Mouse (Mus musculus) myocyte (in vitro differentiated cells): ENCODE measurements around the gene Kirrel3. TPM values are rescaled to one million over a fixed set of nuclear protein-coding genes. Genes with fewer than 3 reads are reported as not detected.

Source experiments
- H3K27me3 ChIP-seq: one replicate; pipeline ENCODE4 v1.6.1; 2011; ENCODE audit not compliant: control insufficient read depth, insufficient read depth, insufficient read length
- H3K36me3 ChIP-seq: one replicate; pipeline ENCODE4 v1.6.1; 2011; ENCODE audit not compliant: control insufficient read depth, insufficient read depth
- H3K4me2 ChIP-seq: one replicate; pipeline ENCODE4 v1.6.1; 2011; ENCODE audit warnings: low read depth, control low read depth
- H3K4me3 ChIP-seq: one replicate; pipeline ENCODE4 v1.5.1; 2011; ENCODE audit warnings: mild to moderate bottlenecking, control low read depth, moderate library complexity
- H3K79me2 ChIP-seq: one replicate; pipeline ENCODE4 v1.6.1; 2011; ENCODE audit not compliant: control insufficient read depth, insufficient read depth
- H3ac ChIP-seq: one replicate; pipeline ENCODE4 v1.6.1; 2011; ENCODE audit not compliant: control insufficient read depth, insufficient read length
- CEBPB ChIP-seq: IDR thresholded peaks from 2 replicates; pipeline ENCODE4 v1.6.1; 2011; ENCODE audit warnings: mild to moderate bottlenecking, moderate library complexity; ENCODE audit not compliant: poor library complexity, insufficient read depth, severe bottlenecking
- MAX ChIP-seq: IDR thresholded peaks from one replicate; pipeline ENCODE4 v1.6.1; 2011; ENCODE audit warnings: low read depth, mild to moderate bottlenecking, control low read depth
- POLR2A ChIP-seq: IDR thresholded peaks from one replicate; pipeline ENCODE4 v1.6.1; 2011; ENCODE audit warnings: low read depth, mild to moderate bottlenecking, control low read depth, moderate library complexity; ENCODE audit not compliant: insufficient read length
- POLR2AphosphoS2 ChIP-seq: IDR thresholded peaks from one replicate; pipeline ENCODE4 v1.6.1; 2011; ENCODE audit warnings: low read depth, control low read depth; ENCODE audit not compliant: insufficient read length
- REST ChIP-seq: IDR thresholded peaks from one replicate; pipeline ENCODE4 v1.6.1; 2011; ENCODE audit warnings: mild to moderate bottlenecking, control low read depth, moderate library complexity; ENCODE audit not compliant: insufficient read depth, insufficient read length
- TCF12 ChIP-seq: IDR thresholded peaks from one replicate; pipeline ENCODE4 v1.6.1; 2011; ENCODE audit warnings: mild to moderate bottlenecking, control low read depth; ENCODE audit not compliant: poor library complexity, insufficient read depth, severe bottlenecking
- USF1 ChIP-seq: IDR thresholded peaks from one replicate; pipeline ENCODE4 v1.6.1; 2011; ENCODE audit warnings: low read depth, mild to moderate bottlenecking, control low read depth, moderate library complexity
- polyA plus RNA-seq: library from polyadenylated mRNA; unstranded; fragments of >200 nt; fragmentation: generic; extraction: Trizol; gene quantifications from one replicate; pipeline ENCODE4 v1.2.1, GENCODE M21; 2012; ENCODE audit warnings: missing spikeins

Gene Kirrel3
- polyA plus RNA-seq, 1 experiment = 2.8 TPM

DNA sequence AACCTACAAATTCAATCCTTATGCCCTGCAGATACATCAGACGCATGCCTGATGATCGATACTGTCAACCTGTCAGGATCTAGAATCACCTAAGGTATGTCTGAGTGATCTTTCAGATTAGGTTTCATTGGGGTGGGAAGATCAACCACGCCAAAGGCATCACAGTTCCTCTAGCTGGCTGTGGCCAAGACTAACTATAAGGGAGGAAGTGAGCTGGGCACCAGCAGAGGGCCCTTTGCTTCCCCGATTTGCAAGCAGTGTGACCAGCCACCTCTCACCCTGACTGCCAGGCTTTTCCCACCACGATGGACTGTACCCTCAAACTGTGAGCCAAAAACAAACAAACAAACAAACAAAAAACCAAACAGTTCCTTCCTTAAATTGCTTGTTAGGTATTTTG lies 574.2 kb downstream of the Kirrel3 start:
- Histone ChIP-seq H3K36me3 (no peaks in the 10 kb centered on the region), H3K4me3 (no peak overlapping the region), H3K79me2 (peaks cover 48% of the 10 kb centered on the region), H3K4me2 (no peak overlapping the region), H3ac (no peak overlapping the region), H3K27me3 (no peaks in the 10 kb centered on the region)
- no peak for TF ChIP-seq REST
- no peak for TF ChIP-seq POLR2A
- TF ChIP-seq MAX = no peak
- TF ChIP-seq CEBPB = 0 out of 2 replicates have a peak, but pooled peaks have one; percentile 26
- no peak for TF ChIP-seq POLR2AphosphoS2
- no peak for TF ChIP-seq USF1
- no peak for TF ChIP-seq TCF12

DNA sequence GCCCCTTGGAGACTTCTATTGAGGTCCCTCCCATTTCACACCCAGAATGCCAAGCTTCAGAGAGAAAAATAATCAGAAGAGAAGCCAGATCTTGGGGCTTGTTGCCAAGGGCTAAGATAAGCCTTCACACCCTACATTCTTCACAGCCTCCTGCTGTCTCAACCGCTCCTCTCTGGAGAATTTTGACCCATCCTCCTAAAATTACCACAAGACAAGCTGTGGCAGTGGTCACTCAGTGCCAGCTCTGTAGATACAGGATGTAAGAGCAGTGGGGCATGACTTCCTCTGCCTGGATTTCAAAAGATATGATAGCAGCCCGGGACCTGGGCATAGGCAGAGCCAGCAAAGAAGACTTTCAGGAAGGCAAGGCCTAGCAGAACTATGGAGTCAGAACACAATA lies 575.8 kb downstream of the Kirrel3 start:
- Histone ChIP-seq H3ac (no peak overlapping the region), H3K36me3 (no peaks in the 10 kb centered on the region), H3K79me2 (peaks cover 46% of the 10 kb centered on the region), H3K4me3 (no peak overlapping the region), H3K27me3 (no peaks in the 10 kb centered on the region), H3K4me2 (peak overlapping the region; percentile 26)
- TF ChIP-seq MAX = no peak
- TF ChIP-seq CEBPB = no peak
